Mouse (Mus musculus) MEL-GATA-1-ER (cell line): ENCODE data around the gene Olfr198.
"Not testable (repeated sequence)": the region's sequence is repeated elsewhere in the genome, so short reads cannot be mapped to it uniquely, and the experiment has no call there.

Experiments
- DNase-seq: peaks from one replicate; pipeline ENCODE4 v3.0.0-alpha.2; 2012; ENCODE audit warnings: low read depth; ENCODE audit errors: extremely low read depth

Gene Olfr198

GRCm38 (mm10) chr16:59203433-59203832 is at the start of gene Olfr198:
Gene Olfr198 (minus strand): TSS chr16:59203533.
- not testable (repeated sequence) for DNase-seq

GRCm38 (mm10) chr16:59249684-59250083 is 46.4 kb upstream of the Olfr198 start:
- no peak for DNase-seq

- DNase-seq, result not testable (repeated sequence)
Measured at GRCm38 (mm10) chr16:59219667-59220066, 16.3 kb upstream of the Olfr198 start, which contains the start of gene Olfr199. Gene Olfr199 (minus strand): TSS chr16:59219767.

GRCm38 (mm10) chr16:59217861-59218260 is 14.5 kb upstream of the Olfr198 start:
- DNase-seq, result not testable (repeated sequence)

GRCm38 (mm10) chr16:59170354-59170753 is 33.0 kb downstream of the Olfr198 start, which contains the start of gene Olfr196:
Gene Olfr196 (minus strand): TSS chr16:59170454.
- no peak for DNase-seq

- no peak for DNase-seq
Measured at GRCm38 (mm10) chr16:59151996-59152395, 51.3 kb downstream of the Olfr198 start.
